Comparison of ENCODE assay signal across 9 mouse cellular contexts in genomic region chr13:51566371-51567077, GRCm38 (mm10). TPM values are rescaled to one million over a fixed set of nuclear protein-coding genes. Genes with fewer than 3 reads are reported as not detected.
A peak's percentile ranks its signal among the peaks of the same experiment; 100 is the strongest.
DNase-seq lines count a peak whose midpoint lies in the region; ATAC-seq lines count a peak whose summit lies in the region.
"Had no signal": no experiment of that assay in that cellular context is flagged by ENCODE, and none has a peak within 500 bp of the region (broad histone marks: within the 10 kb centered on the region; RNA-seq: fewer than 3 reads in every experiment).

No protein-coding gene starts in this region.

- DNase-seq in cerebellum, adult 9-11 months: peak; percentile 7
- no peak for DNase-seq in cerebellum, adult 8-10 months
- DNase-seq in right cerebral cortex, adult 2 months (ENCODE audit: low spot score in 2 of 2): peak; percentile 31 to 40
- no peak for DNase-seq in right cerebral cortex, postnatal 14 days
- DNase-seq in frontal cortex, postnatal 25 days (ENCODE audit: low spot score in 2 of 2): no peak
- no peak for DNase-seq in frontal cortex, adult 2 months (ENCODE audit: extremely low spot score in 1 of 2, low spot score in 1 of 2)

- no peak for ATAC-seq in liver, embryonic 15.5 days (ENCODE audit: insufficient read depth)
- no peak for ATAC-seq in megakaryocyte progenitor cell, adult 5-6 weeks (replicated peaks; ENCODE audit: poor library complexity)

- H3K4me1 ChIP-seq in liver, embryonic 15.5 days (replicated peaks): no peaks in the 10 kb centered on the region; the same call in 1 of the 2 replicates

- H3K36me3 ChIP-seq in liver, embryonic 15.5 days (replicated peaks): no peaks in the 10 kb centered on the region

- H3K9ac ChIP-seq in liver, embryonic 15.5 days: no peak overlapping the region

- peaks cover 85% of the 10 kb centered on the region for H3K27me3 ChIP-seq in liver, embryonic 15.5 days

- 6% methylated on average over 22 of the region's 22 CpGs for WGBS in liver, embryonic 15.5 days (ENCODE audit: insufficient replicate concordance)

- H3K4me2 ChIP-seq in liver, embryonic 15.5 days: peak overlapping the region; percentile 49

- peak overlapping the region; percentile 24; the same call in 1 of the 2 replicates for H3K4me3 ChIP-seq in liver, embryonic 15.5 days (replicated peaks)

- H3K9me3 ChIP-seq in liver, embryonic 15.5 days (replicated peaks): no peaks in the 10 kb centered on the region

- H3K27ac ChIP-seq in liver, embryonic 15.5 days (replicated peaks): no peak overlapping the region

RNA-seq across cellular contexts. Expression of gene Shc3, which starts 2.7 kb away (rescaled TPM):
- 0.07 TPM in 1 of 2 replicates, not detected in the other for polyA plus RNA-seq in liver, embryonic 15.5 days (2015; fragmentation: Nextera tagmentation; extraction: Ambion mirVana)
- total RNA-seq in megakaryocyte progenitor cell, adult 5-6 weeks (2015): not detected in 2 replicates
- not detected in 2 replicates for total RNA-seq in megakaryocyte progenitor cell, adult 5-6 weeks (2017)
- 70.4 and 71.6 TPM in 2 replicates for polyA plus RNA-seq in frontal cortex, adult 2 months (2012; rRNA removed)
- total RNA-seq: common myeloid progenitor, adult 5-6 weeks had no signal

Comparison
In these comparisons a context has a peak if more than half of its experiments do, and no peak if none do; other contexts are left out.
1. DNase-seq: peak in cerebellum, adult 9-11 months (single experiment) and right cerebral cortex, adult 2 months (2 of 2); none in cerebellum, adult 8-10 months (single experiment), right cerebral cortex, postnatal 14 days (single experiment), frontal cortex, postnatal 25 days (0 of 2) and frontal cortex, adult 2 months (0 of 2).
2. RNA of gene Shc3, which starts 2.7 kb away (polyA plus RNA-seq): 70.4 to 71.6 TPM in frontal cortex, adult 2 months; 0.07 TPM in liver, embryonic 15.5 days; every median in the first group is over 10 times any median in the second.